Mouse (Mus musculus) Muller cell, postnatal 12 days (primary cell): ENCODE measurements around the gene Pxdc1.

Source experiments
- DNase-seq: peaks from one replicate; pipeline ENCODE4 v3.0.0-alpha.2; 2015; ENCODE audit errors: inconsistent ontology term

Gene Pxdc1

GRCm38 (mm10) chr13:34596797-34597196 is 56.5 kb downstream of the Pxdc1 start:
- peak; percentile 37 for DNase-seq
